Mouse (Mus musculus) ES-Bruce4 (cell line): ENCODE measurements around the gene Rerg.

ENCODE experiments used
- CTCF ChIP-seq: IDR thresholded peaks from one replicate; pipeline ENCODE4 v1.8.1; 2011; ENCODE audit warnings: low read depth, low read length
- EP300 ChIP-seq: IDR thresholded peaks from 2 replicates; pipeline ENCODE4 v1.6.1; 2011; ENCODE audit warnings: low read depth, low read length; ENCODE audit not compliant: insufficient read depth
- POLR2A ChIP-seq: IDR thresholded peaks from one replicate; pipeline ENCODE4 v1.8.1; 2011; ENCODE audit warnings: low read length; ENCODE audit not compliant: insufficient read depth

DNA sequence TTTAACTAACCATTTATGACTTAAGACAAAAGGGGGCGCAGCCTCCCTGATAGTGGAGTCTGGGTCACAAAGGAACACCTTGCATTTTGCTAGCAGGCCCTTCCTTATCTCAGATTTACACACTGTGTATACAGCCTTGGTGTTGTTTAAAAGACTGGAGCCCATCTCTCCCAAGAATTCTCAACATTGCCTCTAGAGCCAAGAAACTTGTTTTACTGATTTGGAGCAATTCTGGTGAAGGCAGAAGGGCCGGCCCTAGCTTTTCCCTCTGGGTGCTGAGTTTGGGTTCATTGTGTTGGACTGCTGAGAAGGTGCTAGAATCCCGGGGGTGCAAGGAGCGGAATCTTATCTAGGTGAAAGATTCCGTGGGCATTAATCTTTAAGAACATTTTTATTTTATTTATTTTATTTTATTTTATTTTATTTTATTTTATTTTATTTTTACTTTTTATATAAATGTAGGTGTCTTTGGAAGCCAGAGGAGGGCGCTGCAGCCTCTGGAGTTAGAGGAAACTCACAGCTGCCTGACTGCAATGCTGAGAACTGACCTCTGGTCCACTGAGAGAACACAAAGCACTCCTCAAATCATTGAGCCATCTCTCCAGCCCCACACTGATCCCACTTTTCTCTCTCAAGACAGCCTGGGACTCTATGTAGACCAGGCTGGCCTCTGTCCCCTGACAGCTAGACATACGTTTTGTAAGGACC, 26.3 kb downstream of the Rerg start:
- peak; percentile 8 for TF ChIP-seq CTCF
- TF ChIP-seq POLR2A: no peak
- TF ChIP-seq EP300: no peak
